Mouse (Mus musculus) gastrocnemius, adult 2 months (tissue): Measurements from ENCODE around the gene Stat1. TPM values are rescaled to one million over a fixed set of nuclear protein-coding genes. Genes with fewer than 3 reads are reported as not detected.

ENCODE experiments used
- DNase-seq: peaks from one replicate; pipeline ENCODE4 v3.0.0; 2022
- H3K27ac ChIP-seq: fragments of 200-600 bp; 2 replicates; pipeline ENCODE4 v1.8.1; 2022; ENCODE audit warnings: mild to moderate bottlenecking
- H3K4me3 ChIP-seq: fragments of 200-600 bp; 2 replicates; pipeline ENCODE4 v1.8.1; 2022; ENCODE audit warnings: mild to moderate bottlenecking, moderate library complexity
- CTCF ChIP-seq: fragments of 200-600 bp; IDR thresholded peaks from 2 replicates; pipeline ENCODE4 v1.8.1; 2022; ENCODE audit warnings: antibody characterized with exemption, mild to moderate bottlenecking, moderate library complexity
- intact Hi-C: fragments of 180-260 bp; cut with DNase I; formaldehyde crosslinking; loops from one replicate; pipeline ENCODE4 v1.15.1; 2025
- long read RNA-seq, 2 experiments: library from polyadenylated mRNA; stranded (forward); transcript quantifications; one replicate each; pipeline ENCODE4 v2.0.0; 2021
- total RNA-seq, 2 experiments: library from RNA; stranded (reverse); gene quantifications; 2 replicates each; pipeline ENCODE4 v1.2.3; 2021

Stat1 gene
- 10 to 100 TPM in 1 of 2 experiments, 1 to 10 TPM in 1; 9.2 to 16.4 TPM for total RNA-seq
- long read RNA-seq, experiment 1, full-length matches to known transcripts: 12 of 20 reads
- long read RNA-seq, experiment 1, partial matches to known transcripts: 3 of 20 reads
- long read RNA-seq, experiment 1, other reads (novel, unspliced or antisense): 5 of 20 reads
- long read RNA-seq, experiment 2, full-length matches to known transcripts: 14 of 21 reads
- long read RNA-seq, experiment 2, partial matches to known transcripts: 2 of 21 reads
- long read RNA-seq, experiment 2, other reads (novel, unspliced or antisense): 5 of 21 reads

DNA sequence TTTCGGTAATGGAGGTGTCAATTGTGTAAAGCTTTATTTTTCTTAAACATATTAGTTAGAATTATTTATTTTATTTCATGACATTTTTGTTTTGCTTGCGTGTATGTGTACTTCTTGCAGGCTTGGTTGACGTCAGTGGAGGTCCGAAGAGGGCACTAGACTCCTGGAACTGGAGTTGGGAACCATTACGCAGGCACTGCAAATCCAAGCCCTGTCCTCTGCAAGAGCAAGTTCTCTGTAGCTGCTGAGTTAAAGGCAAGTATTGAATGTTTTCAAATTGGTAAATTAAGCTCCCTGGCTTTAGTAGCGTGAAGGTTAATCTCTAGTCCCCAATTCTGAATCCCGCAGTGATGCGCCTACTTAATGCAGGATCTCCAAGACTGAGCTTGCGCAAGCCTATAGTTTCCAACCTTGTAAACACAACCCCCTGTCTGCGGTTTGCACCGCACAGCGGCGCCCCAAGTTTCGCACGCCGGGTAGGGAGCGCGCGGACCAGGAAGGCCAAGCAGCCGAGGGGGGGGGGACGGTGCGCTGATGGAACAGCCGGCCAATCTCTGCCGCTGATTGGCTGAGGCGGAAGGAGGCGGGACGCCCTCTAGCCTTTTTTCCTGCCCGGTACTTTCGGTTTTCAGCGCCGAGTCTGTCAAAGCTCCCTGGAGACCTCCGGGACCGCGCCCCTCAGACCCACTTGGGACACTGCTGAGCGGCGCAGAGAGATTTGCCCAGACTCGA lies at the start of gene Stat1:
TSS of gene Stat1 (plus strand) at position 581 of the 732 bp plus-strand sequence.
- intact Hi-C loops: loop anchor here (5.0 kb wide), 1 partner anchor 113 kb away; the partner anchor contains the start of gene Gls
- Histone ChIP-seq H3K27ac (peak within 1 kb of the TSS; percentile 95), H3K4me3 (peak within 1 kb of the TSS; percentile 93)
- peak; percentile 91 for DNase-seq
- peak; percentile 36; the same call in 1 of the 2 replicates for TF ChIP-seq CTCF

DNA sequence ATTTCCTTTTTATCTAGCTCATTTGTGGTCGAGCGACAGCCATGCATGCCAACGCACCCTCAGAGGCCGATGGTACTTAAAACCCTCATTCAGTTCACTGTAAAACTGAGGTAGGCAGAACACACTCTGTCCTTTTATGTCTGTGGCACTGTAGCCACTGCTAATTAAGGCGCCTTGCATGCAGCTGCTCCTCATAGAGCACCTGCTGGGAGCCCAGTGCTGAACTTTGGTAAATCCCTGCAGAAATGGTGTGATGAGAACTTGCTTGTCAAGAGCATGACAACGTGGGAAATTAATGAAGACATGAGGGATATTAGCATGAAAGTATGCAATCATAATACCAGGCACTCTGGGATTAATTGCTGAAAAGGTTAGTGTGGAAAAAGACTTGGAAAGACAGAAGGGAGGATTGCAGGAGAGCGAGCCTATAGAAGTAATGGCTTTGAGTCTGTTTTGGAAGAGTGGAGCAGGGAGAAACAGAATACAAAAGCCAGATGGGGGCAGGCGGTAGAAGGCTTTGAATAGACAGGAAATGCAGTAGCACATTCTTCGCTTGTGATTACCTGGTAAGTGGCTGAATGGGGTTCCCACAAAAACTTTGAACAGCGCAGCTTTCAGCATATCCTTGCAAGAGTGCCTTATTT lies 39.4 kb upstream of the Stat1 start:
- Histone ChIP-seq H3K27ac (no peak overlapping the region), H3K4me3 (no peak overlapping the region)
- no peak for DNase-seq
- no peak for TF ChIP-seq CTCF
- intact Hi-C loops: no loop called here

DNA sequence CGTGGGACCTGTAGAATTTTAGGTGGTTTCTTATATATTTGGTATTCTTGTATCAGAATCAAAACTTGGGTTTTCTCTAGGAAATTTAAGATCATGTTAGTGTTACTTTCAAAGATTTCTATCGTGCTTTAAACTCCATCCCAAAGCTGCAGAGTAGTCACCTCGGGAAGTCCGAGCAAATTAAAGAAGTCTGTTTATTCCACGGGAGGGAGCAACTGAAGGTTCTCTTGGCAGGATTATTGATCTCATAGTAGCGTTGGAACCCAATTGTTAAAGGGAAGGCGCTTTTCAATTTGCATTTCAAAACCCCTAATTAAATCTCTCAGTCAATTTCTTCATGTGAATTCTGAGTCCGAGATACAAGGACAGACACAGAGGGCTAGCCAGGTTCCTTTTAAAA lies 38.9 kb upstream of the Stat1 start:
- no peak for DNase-seq
- intact Hi-C loops: no loop called here
- H3K4me3 ChIP-seq: no peak overlapping the region
- no peak for TF ChIP-seq CTCF
- H3K27ac ChIP-seq: no peak overlapping the region

DNA sequence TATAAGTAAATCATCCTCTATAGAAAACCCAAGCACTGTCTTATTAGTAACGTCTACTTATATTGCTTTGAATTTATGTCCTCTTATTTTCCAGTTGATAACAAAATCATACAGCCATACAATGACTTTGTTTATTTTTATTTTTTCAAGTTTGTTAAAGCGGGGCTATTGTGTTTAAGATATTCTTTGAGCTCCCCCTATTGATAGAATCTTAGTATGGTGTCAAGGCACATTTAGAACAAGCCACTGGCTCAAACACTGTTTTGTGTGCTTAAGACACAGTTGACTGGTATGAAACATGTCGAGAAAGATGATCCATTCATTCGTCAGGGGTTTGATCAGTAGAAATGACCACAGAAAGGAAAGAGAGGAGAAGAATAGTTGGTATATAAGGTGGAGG lies 33.0 kb upstream of the Stat1 start:
- no peak overlapping the region for H3K4me3 ChIP-seq
- H3K27ac ChIP-seq: no peak overlapping the region
- peak; percentile 41 for TF ChIP-seq CTCF
- DNase-seq: no peak
- intact Hi-C loops: no loop called here

DNA sequence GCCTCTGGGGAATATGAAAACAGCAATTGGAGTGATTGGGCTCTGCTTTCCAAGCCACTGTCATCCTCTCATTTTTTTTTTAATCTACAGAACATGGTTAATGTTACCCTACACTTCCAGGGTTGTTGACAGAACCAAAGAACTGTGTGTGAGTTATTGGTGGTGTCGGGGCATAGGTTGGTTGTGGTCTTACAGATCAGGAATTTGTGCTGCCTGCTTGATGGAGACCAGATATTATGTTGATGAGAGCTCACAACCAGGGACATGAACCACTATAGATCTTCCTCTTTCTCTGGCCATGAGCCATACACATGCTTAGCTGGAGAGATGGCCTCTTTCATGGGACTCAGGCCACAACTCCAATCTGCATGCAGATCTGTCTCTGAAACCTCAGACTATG lies 32.1 kb upstream of the Stat1 start:
- Histone ChIP-seq H3K27ac (no peak overlapping the region), H3K4me3 (no peak overlapping the region)
- DNase-seq: no peak
- no peak for TF ChIP-seq CTCF
- intact Hi-C loops: no loop called here

DNA sequence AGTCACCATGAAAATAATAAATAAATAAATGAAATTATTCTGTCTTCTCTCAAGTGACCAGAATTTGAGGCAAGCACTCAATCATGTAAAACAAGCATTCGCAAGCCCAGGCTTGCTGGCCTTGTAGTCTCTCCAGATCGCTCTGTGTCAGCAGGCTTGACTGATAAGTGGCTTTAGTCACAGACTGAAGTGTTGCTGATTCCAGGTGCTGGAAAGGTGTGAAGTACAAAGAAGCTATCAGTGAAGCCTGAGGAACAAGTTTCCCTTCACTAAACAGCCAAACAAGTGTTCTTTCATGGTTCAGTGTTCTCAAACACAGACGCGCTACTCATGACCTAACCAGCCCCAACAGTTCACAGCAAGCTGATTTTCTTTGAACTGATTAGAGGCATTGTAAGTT lies 30.6 kb upstream of the Stat1 start:
- no peak overlapping the region for H3K4me3 ChIP-seq
- H3K27ac ChIP-seq: no peak overlapping the region
- intact Hi-C loops: no loop called here
- TF ChIP-seq CTCF: no peak
- DNase-seq: no peak

DNA sequence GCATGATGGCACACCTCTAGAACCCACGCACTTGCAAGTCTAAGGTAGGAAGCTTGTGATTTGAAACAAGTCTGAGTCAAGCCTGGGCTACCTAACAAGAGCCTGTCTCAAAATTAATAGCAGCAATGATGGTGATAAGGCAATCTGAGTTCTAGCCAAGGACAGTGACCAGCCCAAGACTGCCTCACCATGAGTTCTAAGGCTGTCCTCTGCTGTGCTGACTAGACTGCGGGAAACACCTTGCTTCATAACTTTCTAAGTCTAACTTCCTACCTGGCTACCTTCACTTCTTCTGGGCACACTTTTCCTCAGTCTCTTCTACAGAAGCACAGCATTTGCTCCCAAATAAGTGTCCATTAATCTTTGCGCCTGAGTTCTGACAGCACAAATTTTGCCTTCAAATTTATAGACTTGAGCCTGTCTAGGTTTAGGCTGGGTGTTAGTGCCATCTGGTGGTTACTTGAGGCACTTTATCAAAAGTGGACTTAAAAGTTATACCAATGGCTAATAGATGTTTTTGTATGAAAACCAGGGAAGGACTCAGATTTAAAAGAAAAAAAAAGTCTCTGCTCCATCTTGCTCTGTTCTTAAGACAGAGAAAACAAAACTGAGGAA lies 20.5 kb upstream of the Stat1 start:
- intact Hi-C loops: loop anchor here (1.0 to 5.0 kb wide), 2 partner anchors 94 to 456 kb away; no protein-coding TSS in a partner anchor
- peak; percentile 18 for DNase-seq
- Histone ChIP-seq H3K4me3 (no peak overlapping the region), H3K27ac (no peak overlapping the region)
- peak; percentile 77 for TF ChIP-seq CTCF

DNA sequence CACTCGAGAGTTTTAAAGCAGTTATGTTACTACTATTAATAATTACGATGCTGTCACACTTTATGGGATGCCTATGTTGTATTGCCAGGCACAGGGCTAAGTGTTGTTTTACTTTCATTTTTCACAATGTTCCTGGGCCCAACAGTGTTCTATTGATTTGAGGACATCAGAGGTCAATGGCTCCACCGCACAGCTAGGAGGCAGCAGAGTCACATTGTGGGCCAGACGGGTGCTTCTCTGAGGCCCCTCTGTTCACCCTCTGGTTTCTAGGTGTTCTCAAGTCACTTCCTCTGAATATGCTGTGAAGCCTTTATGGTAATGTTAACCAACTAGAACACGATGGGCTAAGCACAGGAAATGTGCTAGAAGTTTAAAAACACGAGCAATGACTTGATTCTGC lies 18.7 kb upstream of the Stat1 start:
- Histone ChIP-seq H3K27ac (no peak overlapping the region), H3K4me3 (no peak overlapping the region)
- intact Hi-C loops: no loop called here
- DNase-seq: no peak
- TF ChIP-seq CTCF: peak; percentile 50

DNA sequence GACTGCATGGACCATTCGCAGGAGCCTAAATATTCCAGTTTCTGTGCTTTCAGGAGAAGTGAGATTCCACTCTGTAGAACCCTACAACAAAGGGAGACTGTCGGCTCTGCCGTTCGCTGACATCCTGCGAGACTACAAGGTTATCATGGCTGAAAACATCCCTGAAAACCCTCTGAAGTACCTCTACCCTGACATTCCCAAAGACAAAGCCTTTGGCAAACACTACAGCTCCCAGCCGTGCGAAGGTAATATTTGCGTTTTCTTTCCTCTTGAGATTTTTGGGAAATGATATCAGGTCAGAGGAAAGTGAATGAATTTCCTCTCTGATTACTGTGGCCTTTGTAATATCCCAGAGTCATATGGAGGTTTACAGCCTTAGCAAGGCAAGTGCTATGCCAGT lies 16.4 kb upstream of the Stat1 start:
- DNase-seq: no peak
- intact Hi-C loops: no loop called here
- TF ChIP-seq CTCF: no peak
- Histone ChIP-seq H3K27ac (no peak overlapping the region), H3K4me3 (no peak overlapping the region)

DNA sequence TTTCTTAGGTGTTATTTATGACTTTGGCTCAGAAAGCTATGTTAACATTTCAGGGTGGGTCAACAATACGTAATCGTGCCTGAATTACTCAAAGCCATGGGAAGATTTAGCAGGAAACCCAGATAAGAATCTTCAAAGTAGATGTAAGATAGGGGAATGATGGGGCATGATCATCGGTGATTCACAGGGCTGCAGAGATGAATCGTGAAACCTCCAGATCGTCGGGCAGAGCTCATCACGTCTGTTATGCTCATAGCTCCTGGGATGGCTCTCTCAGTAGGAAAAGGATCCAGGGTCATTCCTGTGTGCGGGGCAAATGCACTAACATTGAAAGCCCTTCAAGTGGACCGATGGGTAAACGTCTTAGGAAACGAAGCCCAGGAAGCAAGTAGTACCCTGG lies 12.0 kb upstream of the Stat1 start:
- Histone ChIP-seq H3K4me3 (no peak overlapping the region), H3K27ac (no peak overlapping the region)
- TF ChIP-seq CTCF: no peak
- DNase-seq: no peak
- intact Hi-C loops: no loop called here

DNA sequence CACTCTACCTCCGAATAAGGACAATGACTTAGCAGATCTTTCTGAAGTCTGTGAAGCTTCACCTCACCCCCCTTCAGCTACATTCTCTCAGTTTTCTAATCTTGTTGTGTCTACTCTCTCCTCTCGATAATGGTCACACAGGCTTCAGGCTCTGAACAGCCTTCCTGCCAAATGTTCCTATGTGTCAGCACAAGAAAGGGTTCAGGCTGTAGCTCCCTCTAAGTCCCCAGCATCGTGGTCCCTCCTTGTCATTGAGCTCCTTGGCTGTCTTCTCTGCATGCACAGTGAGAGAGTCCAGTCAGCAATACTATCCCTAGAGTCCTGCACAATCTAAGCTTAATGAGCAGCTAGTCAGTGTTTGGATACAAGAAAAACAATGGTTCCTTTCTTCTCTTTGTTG lies 8.0 kb upstream of the Stat1 start:
- no peak for TF ChIP-seq CTCF
- no peak for DNase-seq
- intact Hi-C loops: no loop called here
- no peak overlapping the region for H3K27ac ChIP-seq
- H3K4me3 ChIP-seq: no peak overlapping the region

DNA sequence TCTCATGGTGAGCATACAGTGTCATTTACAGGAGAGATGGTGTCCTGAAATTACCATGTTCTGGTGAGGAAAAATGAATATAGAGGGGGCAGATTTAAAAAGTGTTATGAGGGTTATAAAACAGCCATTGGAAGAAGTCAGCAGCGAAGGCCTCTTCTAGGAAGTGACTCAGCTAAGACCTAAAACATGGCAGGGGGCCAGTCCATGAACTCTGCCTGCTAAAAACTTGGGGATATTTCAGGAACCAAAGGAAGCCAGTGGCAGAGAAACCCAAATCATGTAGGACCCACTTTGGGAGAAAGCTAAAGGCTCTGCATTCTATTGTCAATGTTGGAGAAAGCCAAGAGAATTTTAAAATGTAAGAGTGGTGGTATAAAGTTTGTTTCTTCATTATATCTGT lies 6.9 kb upstream of the Stat1 start:
- H3K4me3 ChIP-seq: no peak overlapping the region
- TF ChIP-seq CTCF: no peak
- DNase-seq: no peak
- intact Hi-C loops: no loop called here
- no peak overlapping the region for H3K27ac ChIP-seq
